Mouse (Mus musculus): ENCODE measurements at regions not wholly inside any gene's neighbourhood (a gene's known extent, or its start where the extent isn't known, plus 50 kb on each side); places are given as distances from the start of the nearest gene placed in this dataset.
A peak's percentile ranks its signal among the peaks of the same experiment; 100 is the strongest.

DNA sequence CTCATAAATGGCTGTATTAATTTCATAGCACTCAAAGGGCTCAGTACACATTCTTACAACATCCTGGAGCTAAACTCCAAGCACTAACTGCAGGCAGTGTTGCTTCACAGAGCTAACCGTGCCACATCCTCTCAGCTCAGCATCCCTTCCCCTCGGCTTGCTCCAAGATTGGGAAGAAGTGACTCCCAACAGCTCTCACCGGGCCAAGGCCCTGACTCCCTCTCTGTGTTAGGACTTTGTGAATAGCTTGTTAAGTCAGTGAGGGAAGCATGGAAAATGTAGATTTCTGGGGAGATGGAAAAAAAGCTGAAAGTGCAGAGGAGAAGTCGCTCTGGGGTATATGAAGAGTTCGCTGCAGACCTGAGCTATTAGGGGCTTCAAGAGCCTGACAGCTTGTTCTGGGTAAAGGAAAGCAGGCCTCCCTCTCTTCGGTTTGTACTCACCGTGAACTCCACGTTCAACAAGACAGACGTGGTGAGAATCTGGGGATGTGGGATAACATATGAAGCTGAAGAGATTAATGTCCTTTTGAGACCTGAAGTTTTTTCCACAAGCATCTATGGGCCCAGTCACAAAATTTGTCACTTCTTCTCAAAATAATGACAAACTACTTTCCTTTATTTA, 213.5 kb upstream of the Sfrp2 start:
- DNase-seq (ENCODE audit: low spot score), result no peak

DNA sequence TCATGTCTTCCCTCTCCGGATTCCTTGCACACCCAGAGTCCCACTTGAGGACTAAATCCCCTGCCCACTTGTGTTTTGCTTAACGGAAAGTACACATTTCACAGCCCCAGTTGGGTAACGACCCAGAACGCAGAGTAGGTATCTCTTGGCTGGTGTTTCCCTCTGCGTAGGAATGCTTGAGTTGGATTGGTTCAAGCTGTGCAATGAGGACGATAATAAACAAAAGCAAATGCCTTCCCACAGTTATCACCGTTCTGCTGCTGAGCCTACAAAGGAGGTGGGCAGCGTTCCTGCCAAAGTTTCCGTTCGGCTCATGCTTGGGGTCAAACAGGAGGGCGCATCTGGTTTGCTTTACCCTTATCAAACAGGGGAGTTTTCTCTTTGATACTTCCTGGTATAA, 212.3 kb upstream of the Sfrp2 start:
- no peak for DNase-seq (ENCODE audit: low spot score)

DNA sequence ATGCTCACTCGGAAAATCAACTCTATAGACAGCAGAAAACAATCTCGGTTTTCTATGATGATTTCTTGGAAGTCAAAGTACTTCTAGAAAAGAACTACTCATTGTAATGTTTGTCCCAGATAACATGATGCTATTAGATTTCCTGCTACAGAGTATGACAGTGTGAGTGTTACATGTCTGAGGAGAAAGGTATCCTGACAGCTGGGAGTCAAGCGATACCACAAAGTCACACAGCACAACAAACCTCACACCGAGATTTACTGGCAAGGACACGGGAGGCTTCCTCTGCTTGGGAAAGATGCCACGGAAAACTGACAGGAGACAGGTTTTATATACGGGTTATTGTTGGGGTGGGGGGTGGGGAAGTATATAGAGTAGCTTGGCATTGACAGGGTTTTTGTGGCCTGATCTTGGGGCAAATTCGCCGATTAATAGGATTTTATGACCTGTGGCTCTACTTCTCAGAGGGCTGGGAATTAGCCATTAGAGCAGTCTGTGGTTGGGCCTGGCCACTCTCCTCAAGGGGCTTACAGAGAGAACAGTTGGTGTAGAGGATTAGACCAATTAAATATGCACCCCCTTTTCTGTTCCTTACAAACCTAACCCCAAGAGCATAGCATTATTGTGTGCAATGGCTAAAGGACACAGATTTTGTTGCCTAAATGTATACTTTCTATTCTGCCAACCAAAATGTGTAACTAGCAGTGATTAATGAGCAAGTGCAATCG, 209.2 kb upstream of the Sfrp2 start:
- DNase-seq (ENCODE audit: low spot score), result no peak

DNA sequence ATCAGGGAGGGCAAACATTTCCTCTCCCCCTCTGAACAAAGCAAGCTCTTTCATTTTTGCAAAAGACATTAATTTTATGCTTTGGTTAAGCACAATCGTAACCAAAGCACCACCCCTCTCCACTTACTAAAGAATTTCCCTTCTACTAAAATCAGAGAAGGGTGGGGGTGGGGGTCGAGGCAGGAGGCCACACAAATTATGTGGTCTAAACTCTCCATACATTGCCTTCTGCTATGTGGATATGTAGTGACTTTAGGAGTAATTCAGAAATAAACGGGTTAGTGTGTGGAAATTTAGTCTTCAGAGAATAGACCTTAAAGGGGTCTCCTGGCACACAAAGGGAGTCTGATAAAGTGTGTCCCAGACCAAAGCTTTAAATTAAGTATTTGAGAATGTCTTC, 204.1 kb upstream of the Sfrp2 start:
- no peak for DNase-seq (ENCODE audit: low spot score)

DNA sequence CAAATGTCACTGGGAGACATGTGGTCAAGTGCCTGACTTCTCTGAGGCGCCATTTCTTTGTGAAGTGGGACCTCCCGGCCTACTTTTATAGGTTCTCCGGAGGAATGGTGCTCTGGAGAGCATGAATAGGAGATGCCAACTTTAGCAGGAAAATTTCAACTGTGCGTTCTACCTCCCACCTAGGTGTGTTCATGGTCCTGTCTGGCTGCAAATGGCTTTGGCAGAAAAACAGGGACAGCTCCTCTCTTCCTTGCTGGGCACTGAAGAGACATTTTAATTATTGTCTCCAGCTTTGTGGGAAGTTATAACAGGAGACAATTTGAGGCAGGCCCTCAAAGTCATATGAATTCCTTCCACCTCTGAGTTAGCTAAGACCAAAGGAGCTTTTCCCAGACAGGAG, 190.6 kb upstream of the Sfrp2 start:
- no peak for DNase-seq (ENCODE audit: low spot score)

DNA sequence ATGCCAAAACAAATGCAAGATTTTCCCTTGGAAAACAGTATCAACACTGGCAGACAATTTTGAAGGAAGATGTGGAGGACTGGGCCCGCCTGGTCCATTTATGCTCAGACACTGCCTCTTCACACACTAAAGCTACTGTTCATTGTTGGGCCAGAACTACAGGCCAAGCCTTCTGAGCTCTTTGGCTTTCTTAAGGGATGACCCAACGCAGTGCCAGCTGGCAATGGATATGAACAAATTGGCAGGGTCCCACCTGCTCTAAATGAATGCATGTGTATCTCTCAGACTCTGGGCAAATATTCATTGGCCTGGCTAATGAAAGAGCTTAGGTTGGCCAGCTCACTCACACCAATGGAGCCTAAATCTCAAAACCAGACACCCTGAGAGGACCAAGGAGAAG, 190.0 kb upstream of the Sfrp2 start:
- peak; percentile 21 for DNase-seq (ENCODE audit: low spot score)

DNA sequence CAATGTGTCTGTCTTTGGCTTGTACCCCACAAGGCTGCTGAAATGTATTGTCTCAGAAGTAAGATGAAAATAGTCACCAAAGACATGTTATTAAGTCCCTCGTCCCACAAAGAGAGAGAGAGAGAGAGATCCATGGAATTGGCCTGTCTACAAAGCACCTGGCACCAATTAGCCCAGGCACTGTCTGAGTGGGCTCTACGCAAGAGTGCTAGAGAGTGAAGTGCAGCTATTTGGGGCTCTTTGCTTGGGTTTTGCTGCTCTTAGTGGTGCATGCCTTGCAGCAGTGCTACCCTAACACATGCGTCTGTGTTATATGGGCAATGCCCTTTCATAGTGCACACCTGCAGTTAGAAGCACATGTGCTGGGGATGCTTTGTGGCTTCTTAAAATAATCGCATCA, 185.4 kb upstream of the Sfrp2 start:
- no peak for DNase-seq (ENCODE audit: low spot score)

DNA sequence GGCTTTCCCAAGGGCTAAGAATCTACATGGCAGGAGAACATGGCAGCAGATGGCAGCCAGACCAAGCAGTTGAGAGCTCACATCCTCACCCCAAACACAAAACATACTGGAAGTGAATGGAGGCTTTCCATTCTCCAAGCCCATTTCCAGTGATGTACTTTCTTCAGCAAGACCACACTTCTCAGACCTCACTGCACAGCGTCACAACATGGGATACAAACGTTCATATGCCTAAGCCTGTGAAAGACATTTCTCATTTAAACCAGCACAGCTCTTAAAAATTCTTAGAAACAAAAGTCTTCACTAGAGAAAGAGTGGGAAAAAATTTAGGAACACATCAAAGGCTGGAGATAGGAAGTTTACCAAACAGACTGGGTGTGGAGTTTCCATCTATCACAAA, 183.9 kb upstream of the Sfrp2 start:
- no peak for DNase-seq (ENCODE audit: low spot score)

DNA sequence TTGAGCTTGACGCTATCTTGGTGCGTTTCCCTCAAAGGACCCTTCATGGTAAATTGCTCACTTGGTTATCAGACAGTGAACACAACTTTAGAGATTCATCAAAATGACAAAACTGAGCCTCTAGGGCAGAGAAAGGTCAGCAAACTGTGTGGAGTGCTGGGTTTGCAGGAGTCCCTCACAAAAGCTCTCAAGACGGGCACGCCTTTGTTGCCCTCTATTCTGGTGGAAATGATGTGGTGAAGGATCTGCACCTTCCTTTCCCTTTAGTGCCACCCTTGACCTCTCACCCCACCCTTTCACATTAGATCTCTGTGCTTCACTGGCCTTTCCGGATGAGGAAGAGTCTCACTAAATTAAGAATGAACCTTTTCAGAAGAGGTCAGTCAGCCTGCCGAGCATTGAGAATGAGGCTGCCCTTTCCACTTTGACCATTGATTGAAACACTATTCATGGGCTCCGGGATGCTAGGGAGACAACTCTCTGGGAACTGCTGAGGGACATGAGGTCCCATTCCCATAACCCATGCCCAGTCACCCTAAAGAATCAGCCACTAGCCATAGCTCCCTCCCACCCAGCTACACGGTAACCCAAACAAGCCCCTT, 182.9 kb upstream of the Sfrp2 start:
- no peak for DNase-seq (ENCODE audit: low spot score)

DNA sequence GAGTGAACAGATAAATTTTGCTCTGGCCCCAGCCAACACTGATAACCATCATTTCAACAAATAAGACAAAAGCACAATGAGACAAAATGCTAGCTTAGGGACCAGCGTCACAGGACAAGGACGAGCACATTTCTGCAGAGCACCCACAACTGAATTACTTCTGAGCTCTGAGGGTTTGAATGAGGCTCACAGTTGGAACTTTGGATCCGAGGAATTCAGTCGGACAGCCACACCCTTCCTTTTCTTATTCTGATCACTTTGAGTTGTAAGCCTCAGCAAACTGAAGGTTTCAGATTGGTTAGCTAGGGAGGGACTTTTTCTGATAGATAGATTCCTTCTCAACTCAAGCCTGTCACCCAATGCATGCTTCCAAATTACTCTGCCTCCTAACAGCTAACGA, 180.0 kb upstream of the Sfrp2 start:
- DNase-seq (ENCODE audit: low spot score), result no peak

DNA sequence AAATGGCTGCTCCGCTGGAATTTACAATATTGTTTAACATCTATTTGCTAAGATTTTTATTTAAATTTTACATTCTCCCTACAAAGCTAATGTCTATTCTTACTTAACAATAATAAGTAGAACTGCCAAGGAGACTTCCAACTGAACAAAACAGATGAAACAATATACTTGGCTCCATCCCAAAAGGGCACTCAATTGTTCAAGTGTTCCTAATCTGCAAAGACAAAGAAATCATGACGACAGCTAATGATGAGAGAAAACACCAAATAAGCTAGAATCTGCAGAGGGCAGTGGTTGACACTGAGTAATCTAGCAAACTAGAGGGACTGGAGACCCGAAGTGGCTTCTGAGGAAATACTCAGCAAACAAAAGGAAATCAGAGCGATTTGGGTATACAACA, 179.6 kb upstream of the Sfrp2 start:
- DNase-seq (ENCODE audit: low spot score), result no peak

DNA sequence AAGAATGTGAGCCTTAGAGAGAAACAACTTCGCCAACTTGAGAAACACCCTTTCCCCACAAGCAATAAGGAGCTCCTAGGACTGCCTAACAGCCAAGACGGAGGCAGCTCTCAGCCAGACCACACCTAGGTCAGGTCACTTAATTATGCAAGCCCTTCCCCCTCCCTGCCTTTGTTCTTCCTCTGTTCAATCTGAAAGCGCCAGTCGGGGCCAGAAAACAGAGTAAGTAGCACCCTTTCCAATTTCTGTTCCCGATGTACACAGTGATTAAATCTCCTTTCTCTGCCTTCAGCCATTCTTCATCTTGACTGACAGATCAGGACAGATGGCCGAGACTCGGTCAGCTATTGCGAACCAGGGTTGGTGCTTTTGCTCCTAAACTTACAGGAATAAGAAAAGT, 177.0 kb upstream of the Sfrp2 start:
- DNase-seq (ENCODE audit: low spot score), result no peak

DNA sequence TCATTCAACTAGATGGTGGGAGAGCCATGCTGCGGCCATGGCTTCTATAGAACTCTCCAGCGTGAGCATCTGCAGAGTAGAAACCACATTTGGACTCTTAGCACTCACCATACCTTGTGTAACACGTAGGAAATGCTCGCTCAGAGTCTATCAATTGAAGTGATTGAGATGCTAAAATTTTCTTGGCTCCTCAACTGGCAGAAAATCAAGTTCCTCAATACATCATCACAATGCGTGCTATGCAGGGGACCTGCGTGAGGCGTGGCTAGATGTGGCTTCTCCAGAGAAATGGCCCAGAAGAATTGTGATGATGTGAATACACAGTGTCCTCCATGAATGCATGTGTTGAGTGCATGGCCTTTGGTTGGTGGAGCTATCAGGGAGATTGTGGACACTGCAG, 174.9 kb upstream of the Sfrp2 start:
- no peak for DNase-seq (ENCODE audit: low spot score)

DNA sequence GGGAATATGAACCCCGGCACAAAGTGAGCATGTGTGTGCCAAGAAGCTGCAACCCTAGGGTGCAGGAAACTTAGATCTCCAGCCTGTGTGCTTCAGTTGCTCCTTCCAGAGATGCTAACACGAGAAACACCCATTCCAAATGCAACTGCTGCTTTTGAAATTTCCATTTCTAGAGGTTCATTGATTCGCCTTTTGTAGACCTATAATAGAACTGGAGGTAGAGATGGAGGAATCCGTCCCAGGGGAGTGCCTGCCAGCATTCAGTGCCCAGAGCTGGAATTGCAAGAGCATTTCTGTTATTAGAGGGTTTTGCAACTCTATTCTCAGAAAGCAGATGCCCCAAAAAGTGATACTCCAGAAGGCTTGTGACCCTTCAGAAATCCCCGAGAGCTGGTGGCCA, 172.8 kb upstream of the Sfrp2 start:
- no peak for DNase-seq (ENCODE audit: low spot score)

DNA sequence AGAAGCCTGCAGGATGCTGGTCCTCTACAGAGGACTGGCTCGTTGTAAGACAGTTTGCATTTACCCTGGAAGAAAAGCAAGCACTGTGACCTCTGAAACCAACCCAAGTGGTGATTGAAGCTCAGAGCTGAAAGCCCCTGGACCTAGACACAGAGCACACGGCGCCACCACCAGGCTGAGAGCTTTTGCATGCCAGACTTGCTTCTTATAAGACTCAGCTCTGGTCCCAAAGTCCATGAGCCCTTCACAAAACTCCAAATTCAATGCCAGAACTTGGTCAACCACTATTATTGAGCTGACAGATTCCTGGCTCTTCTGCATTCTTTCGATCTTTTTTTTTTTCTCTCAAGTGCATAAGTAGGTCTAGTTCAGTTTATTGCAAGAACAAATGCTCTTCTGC, 164.6 kb upstream of the Sfrp2 start:
- no peak for DNase-seq (ENCODE audit: low spot score)

DNA sequence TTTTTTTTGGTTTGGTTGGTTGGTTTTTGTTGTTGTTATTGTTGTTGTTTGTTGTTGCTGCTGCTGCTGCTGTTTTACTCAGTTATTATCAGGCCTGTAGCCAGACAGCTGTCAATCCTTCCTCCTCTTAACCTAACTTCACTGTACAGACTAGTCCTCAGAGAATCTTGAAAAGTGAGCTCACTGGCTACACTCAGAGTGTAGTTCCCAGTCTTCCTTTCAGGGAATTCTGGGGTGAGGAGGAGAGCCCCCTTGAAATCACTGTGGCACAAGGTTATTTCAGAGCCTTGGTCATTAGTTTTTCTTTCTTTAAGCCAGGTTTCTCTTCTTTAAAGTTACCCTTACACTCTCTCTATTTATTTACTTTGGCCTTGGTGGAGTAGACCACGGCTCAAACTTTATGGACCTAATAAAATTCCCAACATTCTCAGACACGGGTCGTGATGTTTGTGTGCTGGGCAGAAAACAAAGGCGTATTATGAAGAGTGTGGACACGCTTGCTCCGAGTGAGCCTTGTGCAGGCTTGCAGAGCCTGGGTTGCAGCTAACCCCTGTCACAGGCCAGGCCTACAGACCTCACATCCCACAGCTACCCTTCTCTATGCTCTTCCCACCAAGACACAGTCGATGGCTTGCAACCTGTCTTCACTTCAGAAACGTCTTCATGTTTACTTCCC, 156.9 kb upstream of the Sfrp2 start:
- DNase-seq (ENCODE audit: low spot score), result no peak

DNA sequence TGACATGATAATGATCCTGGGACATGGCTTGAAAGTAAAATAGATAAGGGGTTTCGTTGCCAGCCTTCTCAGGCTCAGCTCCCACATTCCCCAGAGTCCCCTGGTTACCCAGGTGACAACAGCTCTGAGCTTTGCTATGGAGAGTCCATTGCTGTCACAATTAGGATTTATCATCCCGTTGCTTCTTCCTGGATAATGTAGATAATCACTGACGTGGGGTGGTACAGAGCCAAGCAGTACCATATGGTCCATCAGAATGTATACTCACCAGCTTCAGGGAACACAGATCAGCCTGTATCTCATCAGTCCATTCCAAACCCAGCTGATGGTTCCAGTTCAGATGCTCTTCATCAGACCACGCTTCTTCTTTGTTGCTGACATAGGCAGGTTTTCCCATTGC, 145.7 kb upstream of the Sfrp2 start:
- DNase-seq (ENCODE audit: low spot score), result no peak

DNA sequence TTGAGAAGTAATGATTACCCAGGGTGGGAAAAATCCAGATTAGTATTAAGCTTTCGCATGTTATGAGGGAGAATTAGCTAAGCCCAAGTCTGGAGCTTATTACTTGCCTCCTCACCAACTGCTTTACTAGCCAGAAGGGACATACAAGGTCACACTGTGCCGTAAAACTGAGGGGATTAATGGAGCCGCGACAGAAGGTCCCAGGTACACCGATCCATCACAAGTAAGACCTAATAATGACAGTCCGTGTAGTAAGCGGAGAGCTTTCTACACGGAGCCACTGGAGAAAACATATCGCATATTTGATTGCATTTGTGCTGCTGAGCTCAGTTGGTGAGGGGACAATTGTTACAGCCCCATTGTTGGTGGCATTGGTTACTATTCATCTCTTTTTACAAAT, 133.1 kb upstream of the Sfrp2 start:
- DNase-seq (ENCODE audit: low spot score), result no peak

DNA sequence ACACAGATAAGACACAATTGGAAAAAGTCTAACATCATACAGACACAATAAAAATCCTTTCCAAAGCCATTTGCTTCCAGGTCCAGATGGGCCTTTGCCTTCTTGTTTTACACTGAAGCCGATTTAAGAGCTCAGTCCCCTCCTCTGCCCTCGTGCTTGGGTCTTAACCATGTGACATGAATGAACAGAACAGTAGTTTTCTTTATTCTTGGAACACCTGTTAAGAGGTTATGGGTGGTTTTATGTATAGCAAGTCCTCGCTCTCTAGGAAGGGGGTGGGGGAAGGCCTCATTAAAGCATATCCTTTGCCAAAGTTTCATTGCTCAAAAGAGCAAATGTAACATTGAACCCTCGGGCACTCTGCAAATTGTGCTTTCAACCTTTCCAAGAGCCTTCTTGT, 125.7 kb upstream of the Sfrp2 start:
- DNase-seq (ENCODE audit: low spot score), result no peak

DNA sequence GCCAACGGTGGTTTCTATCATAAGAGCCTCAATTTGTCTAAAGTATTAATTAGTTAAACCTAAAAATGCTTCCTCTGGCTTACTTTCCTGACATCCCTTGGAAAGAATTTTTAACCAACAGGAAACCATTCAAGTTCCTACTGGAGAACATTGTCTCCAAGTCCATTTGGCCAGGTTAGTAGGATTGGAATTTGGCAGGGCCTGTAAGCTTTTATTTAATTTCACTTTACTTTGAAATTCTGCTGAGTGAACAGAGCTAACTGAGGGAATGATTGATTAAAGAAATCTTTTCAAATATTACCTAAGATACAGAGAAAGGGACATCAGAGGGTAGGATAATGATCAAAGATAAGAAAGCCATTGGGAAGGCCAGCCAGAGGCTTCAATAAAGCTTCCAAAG, 102.4 kb upstream of the Sfrp2 start:
- DNase-seq (ENCODE audit: low spot score), result no peak

DNA sequence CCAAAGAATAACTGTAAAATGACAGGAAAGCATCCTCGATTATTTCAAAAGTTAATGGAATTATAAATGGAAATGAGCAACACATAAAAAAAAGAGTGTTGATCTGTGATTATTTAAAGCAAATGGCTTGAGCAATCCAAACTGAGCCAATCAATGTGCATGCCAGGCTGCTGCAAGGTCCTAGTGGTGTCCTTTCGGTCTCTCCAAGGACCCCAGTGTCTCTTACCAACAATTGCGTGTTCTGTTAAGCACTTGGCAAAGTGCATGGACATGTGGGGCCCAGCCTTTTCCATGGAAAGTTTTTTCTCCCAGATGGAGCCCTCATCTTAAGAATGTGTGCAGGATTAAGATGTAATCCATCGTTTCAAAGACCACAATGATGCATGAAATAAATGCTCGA, 90.0 kb upstream of the Sfrp2 start:
- no peak for DNase-seq (ENCODE audit: low spot score)

DNA sequence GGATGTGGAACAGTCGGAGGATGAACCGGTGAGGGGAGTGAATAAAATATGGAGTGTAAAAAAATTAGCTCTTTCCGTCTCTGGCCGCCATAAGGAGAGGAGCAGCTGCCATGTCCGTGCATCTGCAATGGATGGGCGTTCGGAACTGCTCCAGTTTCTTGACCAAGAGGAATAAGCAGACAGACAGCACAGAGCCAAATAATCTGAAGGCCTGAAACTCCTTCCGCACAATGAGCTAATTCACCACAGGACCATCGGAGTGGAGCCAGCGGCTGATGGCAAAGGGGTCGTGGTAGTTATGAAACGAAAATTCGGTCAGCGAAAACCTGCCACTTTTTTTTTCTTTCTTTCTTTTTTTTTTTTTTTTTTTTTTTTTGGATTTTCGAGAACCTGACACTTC, 79.5 kb upstream of the Sfrp2 start:
- no peak for DNase-seq (ENCODE audit: low spot score)

DNA sequence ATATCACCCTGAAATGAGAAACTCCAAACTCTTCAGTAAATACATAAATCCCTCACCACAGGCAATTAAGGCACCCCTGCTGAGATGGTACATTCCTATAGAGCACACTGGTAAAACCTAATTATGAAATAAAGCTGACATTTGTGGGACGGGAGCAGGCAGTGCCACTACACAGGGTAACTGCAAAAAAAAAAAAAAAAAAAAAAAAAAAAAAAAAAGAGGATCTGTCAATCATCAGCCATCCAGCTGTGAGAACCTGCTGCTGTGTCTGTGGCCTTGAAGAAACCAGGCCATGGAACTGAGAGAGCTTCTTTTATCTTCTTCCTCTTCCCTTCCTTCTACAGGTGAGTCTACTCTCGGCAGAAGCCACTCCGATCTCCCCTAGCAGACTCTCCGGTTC, 78.6 kb upstream of the Sfrp2 start:
- DNase-seq (ENCODE audit: low spot score), result no peak
